Mouse (Mus musculus) ZHBTc4 (cell line): ENCODE results near the gene Egf.

Source experiments
- DNase-seq: peaks from one replicate; pipeline ENCODE4 v3.0.0-alpha.2; 2011; ENCODE audit warnings: low read depth, low spot score

Egf gene

DNA sequence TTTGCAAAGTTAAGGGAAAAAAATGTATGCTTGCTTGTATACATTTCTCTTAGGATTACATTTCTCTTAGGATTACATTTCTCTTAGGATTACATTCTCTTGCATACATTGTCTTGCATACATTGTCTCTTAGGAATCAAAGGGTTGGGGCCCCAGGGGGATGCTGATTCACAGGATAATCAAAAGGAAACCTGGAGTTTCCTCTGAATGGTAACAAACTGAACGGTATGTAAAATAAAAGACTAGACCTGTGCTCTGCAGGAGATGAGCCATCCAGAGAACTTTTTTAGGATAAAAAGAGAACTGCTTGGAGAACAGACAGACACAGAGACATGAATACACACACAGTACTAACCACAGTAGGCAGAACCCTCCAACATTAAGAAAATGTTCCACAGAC is 104.2 kb downstream of the Egf start:
- peak; percentile 92 for DNase-seq

DNA sequence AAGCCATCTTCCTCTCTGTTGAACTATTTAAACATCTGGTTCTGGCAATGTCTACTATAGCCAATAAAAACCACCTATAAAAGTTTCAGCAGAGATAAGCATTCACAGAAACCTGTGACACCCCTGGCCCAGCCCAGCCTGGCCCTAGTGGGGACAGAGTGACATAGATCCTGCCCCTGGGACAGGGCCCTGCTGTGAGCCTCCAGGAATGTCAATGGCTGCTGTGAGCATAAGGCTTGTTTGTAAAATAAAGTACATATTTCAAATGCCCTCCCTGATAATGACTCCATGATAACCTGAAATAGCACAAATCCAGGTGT is 104.9 kb downstream of the Egf start:
- peak; percentile 77 for DNase-seq

DNA sequence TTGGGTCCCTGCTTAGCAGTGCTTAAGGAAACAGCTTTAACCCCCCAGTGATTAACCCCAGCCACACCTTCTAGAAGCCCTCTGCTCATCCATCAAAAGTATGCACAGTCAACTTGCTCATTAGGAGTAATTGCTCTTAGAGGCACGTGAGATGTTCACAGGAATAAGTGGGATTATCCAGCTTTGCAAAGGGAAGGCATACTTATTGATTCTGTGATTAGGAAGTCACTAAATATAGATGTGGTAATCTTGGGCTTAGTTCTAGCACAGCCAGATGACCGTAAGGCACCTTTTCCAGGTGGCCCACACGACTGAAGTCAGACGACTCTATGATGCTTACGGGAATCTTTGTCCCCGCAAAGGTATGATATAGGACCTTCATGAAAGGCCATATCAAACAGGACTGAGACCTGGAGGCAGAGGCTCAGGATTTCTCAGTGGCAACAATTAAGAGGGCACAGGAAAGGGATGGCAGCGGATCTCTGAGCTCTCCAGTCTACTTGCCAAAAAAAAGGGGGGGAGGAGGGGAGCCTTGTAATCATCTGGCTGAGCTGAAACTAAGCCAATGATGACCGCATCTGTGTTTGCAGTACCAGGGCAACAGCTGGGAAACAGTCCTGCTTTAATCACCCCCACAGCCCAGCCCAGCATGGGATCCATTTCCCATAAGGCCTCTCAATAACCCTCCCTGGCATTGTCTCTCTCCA is 105.4 kb downstream of the Egf start:
- DNase-seq = no peak

DNA sequence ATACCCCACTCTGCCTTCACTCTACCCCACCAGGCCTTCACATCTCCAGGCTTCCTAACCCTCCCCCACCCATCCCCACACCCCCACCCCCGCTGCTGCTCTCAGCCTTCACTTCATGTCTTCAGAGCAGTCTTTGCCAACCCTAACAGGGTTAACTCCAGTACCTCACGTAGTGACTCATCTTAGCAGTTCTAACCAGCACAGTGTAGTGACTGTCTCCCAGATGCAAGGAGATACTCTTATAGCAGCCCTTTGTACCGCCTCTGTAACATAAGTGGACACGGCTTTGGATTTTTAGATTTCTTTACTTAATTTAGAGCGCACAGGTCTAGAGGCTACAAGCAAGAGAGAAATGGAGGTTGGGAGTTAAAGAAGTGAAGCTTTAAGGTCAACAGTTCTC is 106.5 kb downstream of the Egf start:
- DNase-seq = no peak

DNA sequence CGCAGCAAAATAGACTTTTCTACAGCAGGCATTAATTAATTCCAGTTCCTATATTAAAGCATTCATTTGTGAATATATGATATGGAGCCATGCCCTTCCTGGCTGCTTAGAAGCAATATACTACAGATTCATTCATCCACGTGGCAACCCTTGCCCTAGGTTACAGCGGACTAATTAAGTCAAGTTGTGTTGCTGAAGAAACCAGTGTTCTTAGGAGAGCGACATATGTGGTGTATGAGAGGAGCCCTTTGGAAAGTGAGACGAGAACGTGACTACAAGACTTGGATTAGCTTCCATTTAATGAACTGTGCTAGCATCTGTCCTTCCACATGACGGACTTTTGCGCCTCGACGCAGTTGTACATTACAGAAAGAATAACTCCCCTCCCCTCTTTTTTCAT is 107.8 kb downstream of the Egf start:
- DNase-seq = no peak

DNA sequence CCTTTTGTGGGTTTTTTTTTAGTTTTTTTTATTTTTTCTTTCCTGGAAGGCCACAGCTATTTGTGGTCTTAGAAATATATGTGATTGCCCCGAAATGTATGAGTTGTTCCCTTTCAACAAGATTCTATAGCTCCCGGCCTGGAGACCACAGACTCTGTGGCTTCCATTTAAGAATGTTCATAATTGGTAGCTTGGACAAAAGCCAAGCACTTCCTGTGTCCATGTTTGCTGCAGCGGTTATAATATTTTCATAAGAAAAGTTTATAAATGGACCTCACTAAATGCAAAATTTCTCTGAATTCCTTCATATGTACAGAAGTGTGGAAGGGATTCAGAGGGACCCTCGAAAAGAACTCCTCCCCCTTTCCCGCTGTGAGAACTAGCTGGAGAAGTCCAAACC is 108.3 kb downstream of the Egf start:
- DNase-seq = no peak

DNA sequence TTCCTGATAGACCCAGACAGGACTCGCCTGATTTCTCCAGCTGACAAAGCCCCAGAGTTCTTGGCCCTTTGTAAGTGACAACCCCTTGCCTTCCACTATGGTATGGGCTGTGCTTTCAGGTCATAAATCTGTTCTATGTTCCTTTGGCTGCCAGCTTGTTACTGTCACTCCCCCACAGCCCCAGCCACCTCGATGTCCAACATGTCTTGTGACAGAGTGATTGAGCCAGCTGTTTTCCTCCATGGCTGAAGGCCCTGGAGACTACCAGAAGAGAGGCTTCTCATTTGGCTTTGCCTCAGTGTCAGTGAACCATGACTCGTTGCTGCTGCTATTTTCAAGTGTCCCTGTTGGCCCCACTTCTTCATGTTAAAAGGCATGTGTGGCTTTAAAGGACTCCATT is 109.7 kb downstream of the Egf start:
- DNase-seq = no peak

DNA sequence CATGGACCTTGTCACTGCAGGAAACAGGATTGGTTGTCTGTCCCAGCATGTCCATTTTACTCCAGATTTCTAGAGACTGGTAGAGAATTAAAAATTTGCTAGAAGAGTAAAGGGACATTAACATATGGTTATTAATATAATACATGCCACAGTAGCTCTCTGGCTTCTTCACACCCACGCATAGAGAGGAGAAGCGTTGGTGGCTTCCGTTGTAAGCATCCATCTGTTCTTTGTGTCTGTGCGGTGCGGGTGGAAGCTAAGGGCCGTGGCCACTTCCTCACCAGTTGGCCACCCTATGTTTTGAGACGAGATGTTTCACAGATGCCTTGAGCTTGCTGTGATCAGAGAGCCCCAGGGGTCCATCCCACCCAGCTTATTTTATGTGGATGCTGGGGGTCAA is 113.5 kb downstream of the Egf start:
- DNase-seq = no peak

DNA sequence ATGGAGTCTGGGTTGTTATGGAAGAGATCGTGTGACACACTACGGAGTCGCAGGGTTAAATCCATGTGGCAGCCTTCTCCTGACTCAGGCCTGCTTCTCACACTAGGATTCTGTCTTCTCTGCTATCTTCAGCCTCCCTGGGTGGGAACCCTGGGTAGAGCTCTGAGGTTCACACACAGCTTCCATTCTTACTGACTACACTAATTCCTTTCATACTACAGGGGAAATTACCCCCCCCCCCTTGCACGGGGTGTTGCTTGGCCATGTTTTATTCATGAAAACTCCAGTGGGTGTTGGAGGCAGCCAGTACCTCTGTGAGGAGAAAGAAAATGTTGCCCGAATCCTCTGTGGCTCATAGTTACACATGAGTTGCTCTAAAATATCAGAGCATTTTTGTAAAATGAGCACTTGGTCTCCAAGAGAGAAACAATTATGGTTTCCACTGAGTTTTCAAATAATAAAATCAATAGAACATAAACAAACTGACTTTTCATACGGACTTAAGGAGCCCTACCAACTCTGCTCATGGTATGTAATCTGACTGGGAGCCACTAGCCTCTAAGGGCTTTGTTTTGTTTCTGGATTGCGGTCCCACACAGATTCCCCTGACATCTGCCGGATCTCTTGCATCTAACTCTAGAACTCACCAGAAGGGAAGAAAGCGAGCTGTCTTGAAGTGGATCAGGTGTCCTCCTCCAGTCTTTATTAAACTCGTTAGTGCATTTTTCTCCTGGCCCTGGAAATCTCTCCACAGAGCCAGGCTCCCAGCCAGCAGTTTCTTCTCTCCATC is 114.7 kb downstream of the Egf start:
- DNase-seq = no peak

DNA sequence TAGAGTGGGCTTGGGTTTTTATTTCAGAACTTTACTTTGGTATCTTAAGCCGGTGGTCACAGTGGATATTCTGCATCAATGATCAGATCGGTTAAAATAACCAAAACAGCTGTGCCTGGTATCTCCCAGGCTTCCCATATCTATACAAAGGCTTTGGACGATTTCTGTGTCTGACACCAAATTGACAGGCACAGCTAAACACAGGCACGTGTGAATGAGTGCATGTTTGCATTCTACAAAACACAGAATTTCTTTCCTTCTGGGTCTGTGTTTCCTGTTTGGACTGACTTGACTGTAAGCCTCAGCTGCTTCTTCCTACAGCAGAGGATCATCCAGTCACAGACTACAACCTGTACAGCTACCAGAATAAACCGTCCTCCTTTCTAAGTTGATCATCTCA is 115.4 kb downstream of the Egf start:
- DNase-seq = no peak

DNA sequence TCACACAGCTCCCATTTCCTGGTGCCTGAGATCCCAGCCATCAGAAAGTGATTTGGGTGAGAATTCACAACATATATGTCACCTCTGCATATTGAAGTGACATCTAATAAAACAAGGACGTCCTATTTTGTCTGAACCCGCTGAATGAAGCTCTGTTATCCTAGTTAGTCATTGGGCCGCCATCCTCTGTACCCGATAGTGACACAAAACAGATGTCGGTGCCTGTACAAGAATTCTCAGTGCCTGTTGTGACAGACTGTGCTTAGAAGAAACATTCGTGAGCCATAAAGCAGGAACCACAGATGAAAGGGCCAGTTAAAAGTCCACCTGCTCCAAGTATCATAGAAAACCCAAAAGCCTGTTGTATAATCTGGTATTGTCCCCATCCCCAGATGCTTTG is 117.7 kb downstream of the Egf start:
- no peak for DNase-seq

DNA sequence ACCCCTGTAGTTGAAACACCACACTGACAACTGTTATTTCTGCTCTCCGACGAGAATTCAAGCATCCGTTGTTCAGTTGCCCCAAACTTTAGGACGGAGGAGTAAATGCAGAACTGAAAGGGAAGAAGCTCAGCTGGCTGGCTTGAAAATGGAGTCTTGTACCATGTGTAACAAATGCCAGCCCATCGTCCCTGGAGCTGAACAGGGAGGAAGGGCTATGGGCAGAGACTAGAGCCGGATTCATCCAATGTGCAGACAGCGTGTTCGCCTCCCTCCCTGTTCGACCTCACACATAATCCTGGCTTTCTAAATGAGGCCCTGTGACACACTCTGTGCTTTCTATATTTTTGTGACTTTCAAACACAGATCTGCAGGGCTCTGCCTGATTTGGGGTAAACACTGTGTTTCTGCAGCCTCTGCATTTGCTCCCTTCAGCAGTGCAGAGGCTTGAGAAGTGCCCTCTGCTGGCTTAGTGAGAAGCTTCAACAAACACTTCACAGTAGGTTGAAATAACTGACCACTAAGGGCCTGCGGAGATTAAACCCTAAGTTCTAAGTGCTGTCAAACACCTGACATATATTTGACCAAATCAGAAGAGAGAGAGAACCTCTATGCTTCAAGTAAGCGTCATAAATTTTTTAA is 120.7 kb downstream of the Egf start:
- peak; percentile 40 for DNase-seq

DNA sequence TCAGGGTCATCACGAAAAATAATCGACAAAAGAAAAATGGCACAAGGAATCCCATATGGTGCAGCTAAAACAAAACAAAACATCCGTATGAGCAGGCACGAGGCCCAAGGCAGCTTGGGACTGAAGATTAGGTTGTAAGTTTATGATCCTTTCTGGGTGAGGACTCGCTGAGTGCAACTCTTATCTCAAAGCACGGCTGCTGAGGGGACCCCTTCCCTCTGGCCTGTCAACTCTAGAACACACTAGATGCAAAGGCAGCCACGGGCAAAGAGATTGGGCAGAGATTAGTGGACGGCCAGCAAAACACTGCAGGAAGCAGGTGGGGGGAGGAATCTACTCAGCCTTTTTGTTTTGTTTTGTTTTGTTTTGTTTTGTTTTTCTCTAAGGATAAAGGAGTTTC is 121.6 kb downstream of the Egf start:
- no peak for DNase-seq

DNA sequence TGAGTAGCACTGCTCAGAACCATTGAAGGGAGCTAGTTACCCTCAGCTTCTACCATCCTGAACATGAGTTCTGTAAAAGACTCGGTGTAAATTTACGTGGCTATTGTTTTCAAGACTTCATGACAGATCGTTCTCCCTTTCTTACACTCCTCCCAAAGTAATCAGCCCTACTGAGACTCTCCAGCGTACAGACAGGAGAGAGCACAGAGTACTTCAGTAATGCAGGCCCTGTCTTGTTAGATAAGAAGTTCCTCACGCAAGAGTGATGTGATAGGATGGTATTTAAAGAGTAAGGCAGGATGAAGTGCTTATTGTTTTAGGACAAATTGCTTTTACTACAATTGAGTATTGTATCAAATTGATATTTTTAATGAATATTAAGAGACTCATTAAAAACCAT is 123.3 kb downstream of the Egf start:
- no peak for DNase-seq

DNA sequence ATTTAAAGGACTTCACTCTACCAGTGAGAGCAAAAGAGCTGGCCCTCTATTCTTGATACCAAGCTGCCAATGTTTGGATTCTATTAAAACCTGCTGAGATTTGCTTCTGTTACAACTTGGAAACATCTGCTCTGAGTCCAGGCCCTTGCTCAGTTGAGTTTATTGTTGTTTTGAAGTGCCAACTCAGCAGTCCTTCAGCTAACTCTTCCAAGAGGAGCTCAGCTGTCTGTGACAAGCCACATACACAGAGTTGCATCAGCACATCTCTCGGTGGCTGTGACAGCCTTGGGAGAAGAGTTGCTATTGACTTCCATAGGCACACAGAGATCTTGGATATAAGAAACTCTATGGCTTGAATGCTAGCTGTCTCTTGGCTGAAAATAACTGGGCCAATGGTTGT is 124.1 kb downstream of the Egf start:
- no peak for DNase-seq
